Mouse (Mus musculus): Measurements from ENCODE around the gene Chrna4.

Gene Chrna4

GRCm38 (mm10) chr2:181043437-181043836 lies at the start of gene Chrna4:
Chrna4 (minus strand) TSS chr2:181043546.
- no peak for DNase-seq (ENCODE audit: low spot score in 2 of 2)

DNA sequence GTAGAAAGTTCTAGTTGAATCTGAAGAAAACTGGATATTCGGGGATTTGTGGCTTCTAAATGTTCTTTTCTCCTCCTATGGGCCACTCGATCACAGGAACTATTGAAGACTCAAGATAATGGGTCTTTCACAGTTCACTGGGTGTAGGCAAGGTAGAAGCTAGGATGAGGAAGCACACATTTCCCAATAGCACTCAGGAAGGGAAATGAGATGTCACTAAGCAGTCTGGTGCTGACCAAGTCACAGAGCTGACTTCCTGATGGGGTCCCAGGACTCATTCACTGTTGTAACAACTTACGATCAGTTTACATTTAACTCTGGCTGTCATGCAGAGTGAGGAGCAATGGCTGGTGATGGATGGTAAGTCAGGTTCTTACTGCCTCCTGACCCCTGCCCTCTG lies 46.8 kb upstream of the Chrna4 start:
- no peak for DNase-seq (ENCODE audit: low spot score in 2 of 2)

- no peak for DNase-seq (ENCODE audit: low spot score in 2 of 2)
Observed at GRCm38 (mm10) chr2:181084997-181085396, 41.7 kb upstream of the Chrna4 start.

- DNase-seq (ENCODE audit: low spot score in 2 of 2), result no peak
Observed at GRCm38 (mm10) chr2:181083945-181084344, 40.6 kb upstream of the Chrna4 start.

DNA sequence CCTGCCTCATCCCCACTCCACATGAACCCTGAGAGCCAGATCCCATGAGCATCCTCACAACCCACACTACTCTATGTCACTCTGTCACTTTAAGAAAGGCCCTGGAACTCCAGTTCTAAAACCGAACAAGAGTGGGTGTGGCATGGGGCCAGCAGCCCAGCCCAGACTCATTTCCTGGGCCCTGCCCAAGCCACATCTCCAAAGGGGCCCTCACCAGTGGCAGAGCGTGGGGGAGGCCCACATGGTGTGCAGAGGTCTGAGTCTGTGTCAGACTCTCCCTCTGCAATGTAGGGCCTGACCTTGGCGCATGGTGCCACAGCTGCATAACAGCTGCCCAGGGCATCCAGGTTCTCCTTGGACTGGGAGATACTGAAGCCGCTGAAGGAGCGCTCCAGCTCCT lies 37.5 kb upstream of the Chrna4 start:
- DNase-seq (ENCODE audit: low spot score in 2 of 2), result peak in 1 of 2 experiments; percentile 67

DNA sequence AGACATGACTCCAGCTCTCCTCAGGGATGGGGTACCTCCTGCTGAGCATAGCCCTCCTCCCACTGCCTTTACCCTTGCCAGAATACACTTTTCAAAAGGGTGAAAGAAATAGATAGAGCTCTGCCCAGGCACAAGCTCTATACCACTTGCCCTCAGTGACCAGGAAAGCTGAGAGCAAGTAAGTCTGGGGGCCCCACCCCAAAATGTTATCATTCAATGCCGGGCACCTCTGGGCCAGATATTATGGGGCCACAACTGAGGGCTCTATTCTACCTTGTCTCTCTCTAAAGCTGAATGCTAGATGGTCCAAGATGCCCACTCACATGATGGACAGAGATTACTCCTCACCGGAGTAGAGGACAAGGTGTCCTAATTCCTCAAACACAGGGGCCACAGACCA lies 36.2 kb upstream of the Chrna4 start:
- no peak for DNase-seq (ENCODE audit: low spot score in 2 of 2)

DNA sequence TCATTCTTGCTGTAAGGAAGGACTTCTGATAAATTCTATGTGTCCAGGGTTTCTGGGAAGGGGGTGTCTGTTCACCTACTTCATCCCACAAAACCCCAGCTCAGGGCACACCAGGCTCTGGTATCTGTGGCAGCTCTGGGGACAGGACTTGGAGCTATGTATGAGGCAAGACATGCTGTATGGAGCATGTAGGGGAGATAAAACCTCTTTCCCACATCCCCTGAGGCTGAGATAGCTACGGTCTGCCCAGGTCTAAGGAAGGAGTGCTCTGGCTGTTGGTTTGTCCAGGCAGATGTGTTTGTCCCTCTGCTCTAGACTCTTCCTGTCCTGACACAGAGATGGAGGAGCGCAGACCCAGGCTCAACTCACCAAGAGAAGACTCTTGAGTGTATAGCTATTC lies 35.6 kb upstream of the Chrna4 start:
- no peak for DNase-seq (ENCODE audit: low spot score in 2 of 2)

DNA sequence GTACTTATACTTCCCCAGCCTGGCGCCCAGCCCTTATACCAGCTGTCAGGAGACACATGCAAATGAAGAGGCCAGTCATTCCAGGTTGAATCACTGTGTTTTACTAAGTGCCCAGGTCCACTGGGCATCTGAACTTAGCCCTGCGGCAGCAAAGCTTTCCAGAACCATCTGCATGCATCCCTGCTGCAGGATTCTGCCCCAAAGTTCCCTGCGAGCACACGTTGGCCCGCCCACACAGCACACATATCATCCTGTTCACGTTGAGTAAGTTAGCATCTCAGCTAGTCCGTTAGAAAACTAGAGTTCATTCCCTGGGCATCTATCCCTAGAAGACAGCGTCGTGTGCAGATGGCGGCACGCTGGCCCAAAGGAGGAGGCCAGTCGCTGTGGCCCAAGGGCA lies 32.2 kb upstream of the Chrna4 start:
- no peak for DNase-seq (ENCODE audit: low spot score in 2 of 2)

GRCm38 (mm10) chr2:181072403-181072714 lies 29.0 kb upstream of the Chrna4 start:
- DNase-seq (ENCODE audit: low spot score in 2 of 2), result no peak

- DNase-seq (ENCODE audit: low spot score in 2 of 2), result peak; percentile 59 to 94
Observed at GRCm38 (mm10) chr2:181071706-181072402, 28.5 kb upstream of the Chrna4 start.

DNA sequence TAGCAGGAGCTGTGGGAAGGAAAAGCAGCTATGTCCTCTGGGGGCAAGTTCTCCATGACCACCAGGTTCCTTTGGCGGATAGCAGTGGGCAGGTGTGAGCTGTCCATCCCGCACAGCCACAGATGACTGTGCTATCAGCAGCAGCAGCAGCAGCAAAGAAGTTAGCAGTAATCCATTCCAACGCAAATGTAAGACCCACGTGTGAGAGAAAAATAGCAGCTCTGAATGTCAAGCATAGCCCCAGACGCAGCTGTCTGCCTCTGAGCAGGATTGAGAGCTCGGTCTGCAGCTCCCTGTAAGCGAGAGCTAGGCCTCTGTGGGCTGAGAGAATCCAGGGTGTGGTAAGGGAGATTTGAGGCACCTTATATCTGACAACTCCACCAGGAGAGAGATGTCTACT lies 26.8 kb upstream of the Chrna4 start:
- DNase-seq (ENCODE audit: low spot score in 2 of 2), result peak; percentile 68 to 82

GRCm38 (mm10) chr2:181068499-181068898 lies 25.2 kb upstream of the Chrna4 start:
- DNase-seq (ENCODE audit: low spot score in 2 of 2), result no peak

- DNase-seq (ENCODE audit: low spot score in 2 of 2), result no peak
Observed at GRCm38 (mm10) chr2:181065827-181066226, 22.5 kb upstream of the Chrna4 start.

- DNase-seq (ENCODE audit: low spot score in 2 of 2), result peak in 1 of 2 experiments; percentile 89
Observed at GRCm38 (mm10) chr2:181060127-181060526, 16.8 kb upstream of the Chrna4 start.

- no peak for DNase-seq (ENCODE audit: low spot score in 2 of 2)
Observed at GRCm38 (mm10) chr2:181058193-181058592, 14.8 kb upstream of the Chrna4 start.

GRCm38 (mm10) chr2:181057341-181057740 lies 14.0 kb upstream of the Chrna4 start:
- no peak for DNase-seq (ENCODE audit: low spot score in 2 of 2)

DNA sequence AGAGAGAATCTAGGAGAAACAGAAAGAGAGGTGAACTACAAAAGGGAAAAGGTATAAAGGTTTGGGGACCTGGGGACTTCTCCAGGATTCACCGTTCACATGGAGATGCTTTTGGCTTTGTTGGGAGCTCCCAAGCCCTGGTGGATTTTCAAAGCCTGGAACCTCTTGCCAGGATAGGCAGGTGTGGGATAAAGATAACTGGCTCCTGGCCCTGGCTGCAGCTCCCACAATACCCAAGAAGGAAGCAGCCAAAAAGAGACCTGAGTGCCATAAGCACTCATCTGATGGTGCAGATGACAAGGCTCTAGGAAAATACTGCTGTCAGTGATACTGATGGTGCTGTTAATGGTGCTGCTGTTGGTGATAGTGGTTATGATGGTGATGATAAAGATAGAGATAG lies 8.8 kb upstream of the Chrna4 start:
- no peak for DNase-seq (ENCODE audit: low spot score in 2 of 2)

DNA sequence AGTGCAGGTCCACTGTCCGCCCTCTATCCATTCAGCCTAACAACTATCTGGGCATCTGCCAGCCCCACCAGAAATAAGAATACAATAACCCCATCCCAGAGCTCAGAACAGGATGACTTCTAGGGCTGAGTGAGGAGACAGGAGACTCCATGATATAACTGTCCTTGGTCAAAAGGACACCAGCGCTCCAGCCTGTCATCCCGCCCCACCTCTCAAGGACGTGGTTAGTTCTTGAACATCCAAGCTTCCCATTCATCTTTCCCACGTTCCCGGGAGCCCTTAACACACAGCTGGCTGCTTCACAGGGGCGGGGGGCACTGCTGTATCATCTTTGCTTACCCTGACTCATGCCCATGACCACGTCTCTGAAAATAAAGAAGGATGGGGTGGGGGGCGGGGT lies 5.6 kb upstream of the Chrna4 start:
- no peak for DNase-seq (ENCODE audit: low spot score in 2 of 2)

- no peak for DNase-seq (ENCODE audit: low spot score in 2 of 2)
Observed at GRCm38 (mm10) chr2:181048252-181048945, 5.1 kb upstream of the Chrna4 start.

- DNase-seq (ENCODE audit: low spot score in 2 of 2), result no peak
Observed at GRCm38 (mm10) chr2:181044001-181044400, 655 bp upstream of the Chrna4 start.

- no peak for DNase-seq (ENCODE audit: low spot score in 2 of 2)
Observed at GRCm38 (mm10) chr2:181042376-181042775, 970 bp downstream of the Chrna4 start.

GRCm38 (mm10) chr2:181041941-181042340 lies 1.4 kb downstream of the Chrna4 start:
- DNase-seq (ENCODE audit: low spot score in 2 of 2), result no peak

GRCm38 (mm10) chr2:181039356-181039680 lies 4.0 kb downstream of the Chrna4 start:
- no peak for DNase-seq (ENCODE audit: low spot score in 2 of 2)

Measured in left cerebral cortex, adult 9 months (tissue).